Mouse (Mus musculus) induced T-regulatory cell, adult 2 months (primary cell): ENCODE measurements around the gene Gm45062.

ENCODE experiments used
- DNase-seq: peaks from one replicate; pipeline ENCODE4 v3.0.0-alpha.2; 2012; ENCODE audit warnings: low read depth

Gm45062 gene

GRCm38 (mm10) chr6:8623045-8623444 lies 363.8 kb downstream of the Gm45062 start:
- DNase-seq, result no peak

- DNase-seq, result no peak
Measured at GRCm38 (mm10) chr6:8628226-8628625, 369.0 kb downstream of the Gm45062 start.

- no peak for DNase-seq
Measured at GRCm38 (mm10) chr6:8628715-8629267, 369.5 kb downstream of the Gm45062 start.

GRCm38 (mm10) chr6:8630531-8630930 lies 371.3 kb downstream of the Gm45062 start:
- no peak for DNase-seq

GRCm38 (mm10) chr6:8631362-8631761 lies 372.1 kb downstream of the Gm45062 start:
- DNase-seq, result no peak

- DNase-seq, result no peak
Measured at GRCm38 (mm10) chr6:8631986-8632632, 372.9 kb downstream of the Gm45062 start.

- DNase-seq, result peak; percentile 68
Measured at GRCm38 (mm10) chr6:8632701-8633100, 373.5 kb downstream of the Gm45062 start.

- no peak for DNase-seq
Measured at GRCm38 (mm10) chr6:8638122-8638521, 378.9 kb downstream of the Gm45062 start.

- DNase-seq, result peak; percentile 61
Measured at GRCm38 (mm10) chr6:8638899-8639298, 379.6 kb downstream of the Gm45062 start.

GRCm38 (mm10) chr6:8639526-8639925 lies 380.3 kb downstream of the Gm45062 start:
- no peak for DNase-seq

GRCm38 (mm10) chr6:8640863-8641262 lies 381.6 kb downstream of the Gm45062 start:
- no peak for DNase-seq

GRCm38 (mm10) chr6:8644703-8645102 lies 385.5 kb downstream of the Gm45062 start:
- DNase-seq, result peak; percentile 27

- DNase-seq, result peak; percentile 56
Measured at GRCm38 (mm10) chr6:8645708-8646107, 386.5 kb downstream of the Gm45062 start.
